13 mouse cellular contexts compared by ENCODE assay signal in the genomic region with DNA sequence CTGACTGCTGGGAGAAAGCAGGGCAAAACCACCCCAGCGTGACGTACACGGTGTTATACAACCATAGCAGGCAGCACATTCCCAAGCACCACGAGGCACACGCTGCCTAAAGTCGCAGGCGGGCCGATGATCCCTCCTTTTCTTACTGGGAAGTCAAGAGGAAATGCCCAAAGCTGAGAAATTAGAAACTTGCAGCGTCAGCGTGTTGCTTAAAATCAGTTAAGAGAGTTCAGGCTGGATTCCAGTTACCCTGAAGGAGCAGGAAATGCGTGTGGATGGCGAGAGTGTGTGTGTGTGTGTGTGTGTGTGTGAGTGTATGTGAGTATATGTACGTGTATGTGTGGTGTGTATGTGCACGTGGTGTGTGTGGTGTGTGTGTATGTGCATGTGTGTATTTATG. TPM values are rescaled to one million over a fixed set of nuclear protein-coding genes. Genes with fewer than 3 reads are reported as not detected.
A peak's percentile ranks its signal among the peaks of the same experiment; 100 is the strongest.
DNase-seq lines count a peak whose midpoint lies in the region; ATAC-seq and TF ChIP-seq lines count a peak whose summit lies in the region.
"Had no signal": no experiment of that assay in that cellular context is flagged by ENCODE, and none has a peak within 500 bp of the region (broad histone marks: within the 10 kb centered on the region; RNA-seq: fewer than 3 reads in every experiment).

No protein-coding gene starts in this region.

- no peak overlapping the region for H3K9ac ChIP-seq in kidney, embryonic 16.5 days (replicated peaks; ENCODE audit: low read length)
- H3K9ac ChIP-seq: stomach, embryonic 15.5 days had no signal

- no peaks in the 10 kb centered on the region for H3K27me3 ChIP-seq in kidney, embryonic 16.5 days (ENCODE audit: insufficient read depth, low read length)
- H3K27me3 ChIP-seq: stomach, embryonic 15.5 days had no signal

- H3K9me3 ChIP-seq in kidney, embryonic 16.5 days (ENCODE audit: low read length), result no peaks in the 10 kb centered on the region
- H3K9me3 ChIP-seq: forebrain, embryonic 10.5 days; midbrain, embryonic 10.5 days; stomach, embryonic 15.5 days had no signal

- no peaks in the 10 kb centered on the region for H3K36me3 ChIP-seq in kidney, embryonic 16.5 days (ENCODE audit: insufficient read depth, low read length)
- H3K36me3 ChIP-seq: forebrain, embryonic 10.5 days; midbrain, embryonic 10.5 days; stomach, embryonic 15.5 days had no signal

- TF ChIP-seq CTCF in gastrocnemius, adult 2 months (IDR thresholded peaks at IDR 0.05), result no peak

- 25% methylated on average over 14 of the region's 14 CpGs for WGBS in kidney, embryonic 16.5 days

- peak; percentile 47 for DNase-seq in gastrocnemius, adult 2 months
- no peak for DNase-seq in gastrocnemius, postnatal 25 days
- DNase-seq in testis, postnatal 10 days (ENCODE audit: low spot score), result peak; percentile 48
- no peak for DNase-seq in testis, postnatal 14 days (ENCODE audit: low spot score)
- DNase-seq in thymus, postnatal 14 days, result no peak
- DNase-seq in ovary, postnatal 10 days (ENCODE audit: low spot score), result no peak
- DNase-seq: B cell, adult 2 months had no signal

- no peak overlapping the region for H3K4me3 ChIP-seq in gastrocnemius, adult 2 months
- no peak overlapping the region for H3K4me3 ChIP-seq in kidney, embryonic 16.5 days (ENCODE audit: low read length)
- H3K4me3 ChIP-seq: forebrain, embryonic 10.5 days; midbrain, embryonic 10.5 days; stomach, embryonic 15.5 days had no signal

- ATAC-seq in kidney, embryonic 16.5 days (ENCODE audit: low FRiP score, low TSS enrichment), result peak; percentile 68
- ATAC-seq in monocyte, adult 5-6 weeks (replicated peaks; ENCODE audit: insufficient number of reproducible peaks, low FRiP score, low TSS enrichment, poor library complexity, severe bottlenecking), result no peak
- ATAC-seq: hindbrain, embryonic 16.5 days had no signal

- peaks cover 16% of the 10 kb centered on the region for H3K4me1 ChIP-seq in kidney, embryonic 16.5 days (ENCODE audit: insufficient read depth, low read length)

- no peak overlapping the region for H3K4me2 ChIP-seq in kidney, embryonic 16.5 days (replicated peaks; ENCODE audit: low read depth, low read length)
- H3K4me2 ChIP-seq: stomach, embryonic 15.5 days had no signal

- intact Hi-C loops in gastrocnemius, adult 2 months (cut with DNase I), result no loop called here

- peak overlapping the region; percentile 49 for H3K27ac ChIP-seq in gastrocnemius, adult 2 months
- peak overlapping the region; percentile 51 for H3K27ac ChIP-seq in kidney, embryonic 16.5 days (ENCODE audit: low read length)
- H3K27ac ChIP-seq: forebrain, embryonic 10.5 days; midbrain, embryonic 10.5 days; stomach, embryonic 15.5 days had no signal

RNA-seq across cellular contexts. Expression of a gene that starts 16.8 kb away (rescaled TPM):
- total RNA-seq in gastrocnemius, adult 2 months (2021), result 10 to 100 TPM in 1 of 2 experiments, 1 to 10 TPM in 1; 9.3 to 12.8 TPM
- total RNA-seq in gastrocnemius, postnatal 25 days (2021), result 10 to 100 TPM; 11.2 to 16.5 TPM
- 78.9 and 83.5 TPM in 2 replicates for polyA plus RNA-seq in kidney, embryonic 16.5 days (2015; fragmentation: Nextera tagmentation; extraction: Ambion mirVana)
- 3.2 to 9.4 TPM (median 8.2 TPM) in 3 replicates for total RNA-seq in monocyte, adult 5-6 weeks (2017)

RNA-seq across cellular contexts. Expression of a gene that starts 50.4 kb away (rescaled TPM):
- 1 to 10 TPM; 2.0 to 2.1 TPM for total RNA-seq in gastrocnemius, adult 2 months (2021)
- total RNA-seq in gastrocnemius, postnatal 25 days (2021), result 1 to 10 TPM; 3.0 to 3.8 TPM
- polyA plus RNA-seq in kidney, embryonic 16.5 days (2015; fragmentation: Nextera tagmentation; extraction: Ambion mirVana), result 0.42 and 0.73 TPM in 2 replicates
- total RNA-seq in monocyte, adult 5-6 weeks (2017), result not detected in 3 replicates

Comparison
In these comparisons a context has a peak if more than half of its experiments do, and no peak if none do; other contexts are left out.
1. DNase-seq: peak in gastrocnemius, adult 2 months (single experiment) and testis, postnatal 10 days (single experiment); none in gastrocnemius, postnatal 25 days (single experiment), testis, postnatal 14 days (single experiment), thymus, postnatal 14 days (single experiment) and ovary, postnatal 10 days (single experiment).